In the genomic region with DNA sequence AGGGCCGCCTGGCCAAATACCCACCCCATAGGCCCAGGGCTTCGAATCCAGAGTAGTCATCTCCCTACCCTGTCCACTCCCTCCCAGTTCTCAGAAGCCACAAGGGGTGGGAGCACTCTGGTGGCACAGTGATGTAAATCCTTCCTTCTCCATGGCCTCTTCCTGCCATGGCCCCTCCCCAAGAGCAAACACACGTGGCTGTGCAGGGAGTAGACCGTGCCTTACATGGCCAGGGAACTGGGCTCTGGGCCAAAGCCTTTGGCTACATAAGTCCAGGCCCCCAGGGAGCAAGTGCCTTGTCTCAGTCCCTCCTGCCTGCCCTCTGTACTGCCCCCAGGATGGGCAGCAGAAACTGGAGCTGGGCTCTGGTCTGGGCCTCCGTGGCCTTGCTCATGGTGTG, we compare ENCODE assay signal across 13 mouse cellular contexts. TPM values are rescaled to one million over a fixed set of nuclear protein-coding genes. Genes with fewer than 3 reads are reported as not detected.
DNase-seq lines count a peak whose midpoint lies in the region; ATAC-seq and TF ChIP-seq lines count a peak whose summit lies in the region.
"Had no signal": no experiment of that assay in that cellular context is flagged by ENCODE, and none has a peak within 500 bp of the region (broad histone marks: within the 10 kb centered on the region; RNA-seq: fewer than 3 reads in every experiment).

A gene (plus strand): TSS at position 292 of the 400 bp plus-strand sequence.

- H3K27ac ChIP-seq in hindbrain, postnatal 0 days, result no peak within 1 kb of the TSS
- no peak within 1 kb of the TSS for H3K27ac ChIP-seq in hindbrain, embryonic 10.5 days
- no peak within 1 kb of the TSS for H3K27ac ChIP-seq in liver, embryonic 16.5 days (ENCODE audit: low read length)
- peak within 1 kb of the TSS; percentile 82 for H3K27ac ChIP-seq in stomach, postnatal 0 days (replicated peaks)
- H3K27ac ChIP-seq: forebrain, embryonic 15.5 days; hindbrain, embryonic 15.5 days; limb, embryonic 15.5 days had no signal

- peak; percentile 23 for DNase-seq in hindbrain, postnatal 0 days (ENCODE audit: low spot score)
- no peak for DNase-seq in hindbrain, embryonic 10.5 days (ENCODE audit: low spot score)
- DNase-seq in testis, postnatal 10 days (ENCODE audit: low spot score), result peak; percentile 57
- no peak for DNase-seq in testis, postnatal 14 days (ENCODE audit: low spot score)
- peak; percentile 94 for DNase-seq in stomach, postnatal 0 days (ENCODE audit: low spot score)
- no peak for DNase-seq in embryo, embryonic 9.5 days (ENCODE audit: extremely low spot score)
- DNase-seq in thymus, adult 18-20 months, result no peak

- no peaks in the 10 kb centered on the region for H3K36me3 ChIP-seq in hindbrain, postnatal 0 days (ENCODE audit: insufficient read depth, low read length)
- H3K36me3 ChIP-seq in hindbrain, embryonic 10.5 days, result no peaks in the 10 kb centered on the region
- H3K36me3 ChIP-seq in liver, embryonic 16.5 days (ENCODE audit: control insufficient read depth, insufficient read depth), result no peaks in the 10 kb centered on the region
- H3K36me3 ChIP-seq in stomach, postnatal 0 days (ENCODE audit: control insufficient read depth, insufficient read depth, low read length), result no peaks in the 10 kb centered on the region
- H3K36me3 ChIP-seq: forebrain, embryonic 15.5 days; hindbrain, embryonic 15.5 days; limb, embryonic 15.5 days had no signal

- no peaks in the 10 kb centered on the region for H3K27me3 ChIP-seq in hindbrain, postnatal 0 days (ENCODE audit: insufficient read depth, low read length)
- no peaks in the 10 kb centered on the region for H3K27me3 ChIP-seq in hindbrain, embryonic 10.5 days (ENCODE audit: insufficient read depth, poor library complexity, severe bottlenecking)
- H3K27me3 ChIP-seq in liver, embryonic 16.5 days (ENCODE audit: control insufficient read depth, insufficient read depth, low read depth, low read length), result no peaks in the 10 kb centered on the region
- H3K27me3 ChIP-seq in stomach, postnatal 0 days (ENCODE audit: control insufficient read depth, insufficient read depth, low read length), result no peaks in the 10 kb centered on the region
- H3K27me3 ChIP-seq: forebrain, embryonic 15.5 days; hindbrain, embryonic 15.5 days had no signal

- H3K4me2 ChIP-seq in hindbrain, postnatal 0 days (ENCODE audit: low read depth, low read length), result no peak within 1 kb of the TSS
- H3K4me2 ChIP-seq in liver, embryonic 16.5 days (ENCODE audit: low read depth, low read length), result no peak within 1 kb of the TSS
- peak within 1 kb of the TSS; percentile 27; the same call in 1 of the 2 replicates for H3K4me2 ChIP-seq in stomach, postnatal 0 days (replicated peaks; ENCODE audit: low read depth)
- H3K4me2 ChIP-seq: forebrain, embryonic 15.5 days; hindbrain, embryonic 15.5 days; limb, embryonic 15.5 days had no signal

- no peak within 1 kb of the TSS for H3K4me3 ChIP-seq in hindbrain, postnatal 0 days (ENCODE audit: low read length)
- no peak within 1 kb of the TSS for H3K4me3 ChIP-seq in hindbrain, embryonic 10.5 days
- no peak within 1 kb of the TSS for H3K4me3 ChIP-seq in liver, embryonic 16.5 days (ENCODE audit: low read depth, low read length)
- no peak within 1 kb of the TSS for H3K4me3 ChIP-seq in stomach, postnatal 0 days (ENCODE audit: low read depth, low read length)
- H3K4me3 ChIP-seq: forebrain, embryonic 15.5 days; hindbrain, embryonic 15.5 days; limb, embryonic 15.5 days had no signal

- ATAC-seq in hindbrain, postnatal 0 days, result 0 out of 2 replicates have a peak, but pooled peaks have one; percentile 27
- ATAC-seq in liver, embryonic 16.5 days (ENCODE audit: low read depth), result 0 out of 2 replicates have a peak, but pooled peaks have one; percentile 16
- ATAC-seq in stomach, postnatal 0 days (ENCODE audit: low FRiP score, low TSS enrichment), result peak; percentile 93
- ATAC-seq: forebrain, embryonic 15.5 days had no signal

- TF ChIP-seq EP300 in stomach, postnatal 0 days (optimal IDR thresholded peaks at IDR 0.05), result no peak

- TF ChIP-seq CTCF in hindbrain, postnatal 0 days (IDR thresholded peaks at IDR 0.05; ENCODE audit: low read depth), result no peak
- TF ChIP-seq CTCF in stomach, postnatal 0 days (IDR thresholded peaks at IDR 0.05; ENCODE audit: low read depth), result peak; percentile 37

- H3K9ac ChIP-seq in hindbrain, postnatal 0 days (replicated peaks; ENCODE audit: low read length), result no peak within 1 kb of the TSS
- H3K9ac ChIP-seq in liver, embryonic 16.5 days (ENCODE audit: low read depth, low read length), result no peak within 1 kb of the TSS
- H3K9ac ChIP-seq in stomach, postnatal 0 days (ENCODE audit: low read length), result 0 out of 2 replicates have a peak within 1 kb of the TSS, but pooled peaks have one; percentile 13
- H3K9ac ChIP-seq: forebrain, embryonic 15.5 days; hindbrain, embryonic 15.5 days; limb, embryonic 15.5 days had no signal

- no peaks in the 10 kb centered on the region for H3K4me1 ChIP-seq in hindbrain, postnatal 0 days (ENCODE audit: insufficient read depth, low read length)
- H3K4me1 ChIP-seq in hindbrain, embryonic 10.5 days (replicated peaks), result peaks cover 4% of the 10 kb centered on the region
- H3K4me1 ChIP-seq in liver, embryonic 16.5 days (ENCODE audit: control insufficient read depth, low read depth, low read length), result no peaks in the 10 kb centered on the region
- no peaks in the 10 kb centered on the region for H3K4me1 ChIP-seq in stomach, postnatal 0 days (replicated peaks; ENCODE audit: control insufficient read depth, insufficient read depth)
- H3K4me1 ChIP-seq: forebrain, embryonic 15.5 days; hindbrain, embryonic 15.5 days; limb, embryonic 15.5 days had no signal

- H3K9me3 ChIP-seq in hindbrain, postnatal 0 days (ENCODE audit: low read length), result no peaks in the 10 kb centered on the region
- no peaks in the 10 kb centered on the region for H3K9me3 ChIP-seq in hindbrain, embryonic 10.5 days
- no peaks in the 10 kb centered on the region for H3K9me3 ChIP-seq in liver, embryonic 16.5 days (replicated peaks; ENCODE audit: control insufficient read depth, low read length)
- H3K9me3 ChIP-seq in stomach, postnatal 0 days (ENCODE audit: control insufficient read depth, low read length), result no peaks in the 10 kb centered on the region
- H3K9me3 ChIP-seq: forebrain, embryonic 15.5 days; hindbrain, embryonic 15.5 days; limb, embryonic 15.5 days had no signal

- WGBS in hindbrain, postnatal 0 days, result 62% methylated on average over 5 of the region's 5 CpGs
- 82% methylated on average over 5 of the region's 5 CpGs for WGBS in hindbrain, embryonic 10.5 days
- WGBS in liver, embryonic 16.5 days (ENCODE audit: insufficient replicate concordance), result 37% methylated on average over 5 of the region's 5 CpGs
- WGBS in stomach, postnatal 0 days, result 40% methylated on average over 5 of the region's 5 CpGs

RNA-seq across cellular contexts. Expression of the gene that starts here (rescaled TPM):
- total RNA-seq in hindbrain, postnatal 0 days (2014; rRNA removed), result not detected in 2 replicates
- polyA plus RNA-seq in hindbrain, postnatal 0 days (2015; fragmentation: Nextera tagmentation; extraction: Ambion mirVana), result 0.03 TPM in 2 replicates
- polyA plus RNA-seq in hindbrain, embryonic 10.5 days (2016; fragmentation: Nextera tagmentation; extraction: Ambion mirVana), result 0.01 and 0.02 TPM in 2 replicates
- 0.01 TPM in 1 of 2 replicates, not detected in the other for polyA plus RNA-seq in liver, embryonic 16.5 days (2015; fragmentation: Nextera tagmentation; extraction: Ambion mirVana)
- polyA plus RNA-seq in stomach, postnatal 0 days (2015; fragmentation: Nextera tagmentation; extraction: Ambion mirVana), result 122 and 133 TPM in 2 replicates
- total RNA-seq: adrenal gland, postnatal 36 days had no signal
- polyA plus RNA-seq: neural tube, embryonic 11.5 days had no signal

Comparison
In these comparisons a context has a peak if more than half of its experiments do, and no peak if none do; other contexts are left out.
1. RNA of the gene that starts here (polyA plus RNA-seq): 122 to 133 TPM in stomach, postnatal 0 days; 0.03 TPM in hindbrain, postnatal 0 days, 0.01 to 0.02 TPM in hindbrain, embryonic 10.5 days and 0.01 TPM in liver, embryonic 16.5 days; every median in the first group is over 100 times any median in the second.
2. DNase-seq: peak in testis, postnatal 10 days (single experiment) and stomach, postnatal 0 days (single experiment); none in hindbrain, embryonic 10.5 days (single experiment), testis, postnatal 14 days (single experiment), embryo, embryonic 9.5 days (single experiment) and thymus, adult 18-20 months (0 of 2).
3. Peak in DNase-seq and ATAC-seq in hindbrain, postnatal 0 days; RNA of the gene not detected or under 1 TPM.
4. Peak in ATAC-seq in liver, embryonic 16.5 days; RNA of the gene not detected or under 1 TPM.
5. ATAC-seq: peak in every context shown above with its lines; median percentile 93 in stomach, postnatal 0 days; 27 in hindbrain, postnatal 0 days; 16 in liver, embryonic 16.5 days.